Mouse (Mus musculus) urinary bladder, postnatal 14 days (tissue): ENCODE data around the gene Il27ra.
"Not testable (repeated sequence)": the region's sequence is repeated elsewhere in the genome, so short reads cannot be mapped to it uniquely, and the experiment has no call there.

ENCODE experiments used
- DNase-seq: peaks from one replicate; pipeline ENCODE4 v3.0.0; 2021; ENCODE audit warnings: low spot score

Il27ra gene

DNA sequence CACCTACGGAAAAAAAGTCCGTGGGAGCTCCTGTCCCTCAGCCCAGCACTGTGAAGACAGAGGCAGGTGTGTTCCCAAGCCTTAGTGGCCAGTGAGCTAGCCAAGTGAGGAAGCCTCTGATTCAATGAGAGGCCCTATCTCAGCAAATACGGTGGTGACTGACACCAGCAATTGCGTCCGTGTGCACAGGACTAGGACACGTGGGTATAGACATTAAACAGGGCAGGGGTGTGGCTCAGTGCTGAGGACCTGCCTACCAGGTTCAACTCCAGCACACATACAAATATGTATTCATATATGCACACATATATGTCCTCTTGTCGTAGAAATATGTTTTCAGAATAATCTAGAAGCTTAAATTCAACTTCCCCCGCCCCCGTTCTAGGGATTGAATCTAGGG is 22.7 kb downstream of the Il27ra start:
- no peak for DNase-seq

DNA sequence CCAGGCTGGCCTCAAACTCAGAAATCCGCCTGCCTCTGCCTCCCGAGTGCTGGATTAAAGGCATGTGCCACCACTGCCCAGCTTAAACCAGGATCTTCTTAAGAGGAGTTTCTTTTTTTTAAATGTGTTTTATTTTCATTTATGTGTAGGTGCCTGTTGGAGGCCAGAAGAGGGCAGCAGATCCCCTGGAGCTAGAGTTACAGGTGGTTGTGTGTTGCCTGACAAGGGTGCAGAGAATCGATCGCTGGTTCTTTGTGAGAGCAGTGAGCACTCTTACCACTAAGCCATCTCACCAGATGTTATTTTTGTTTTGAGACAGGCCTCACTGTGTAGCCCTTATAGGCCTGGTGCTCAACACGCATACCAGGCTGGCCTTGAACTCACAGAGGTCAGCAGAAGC is 26.6 kb downstream of the Il27ra start:
- no peak for DNase-seq

DNA sequence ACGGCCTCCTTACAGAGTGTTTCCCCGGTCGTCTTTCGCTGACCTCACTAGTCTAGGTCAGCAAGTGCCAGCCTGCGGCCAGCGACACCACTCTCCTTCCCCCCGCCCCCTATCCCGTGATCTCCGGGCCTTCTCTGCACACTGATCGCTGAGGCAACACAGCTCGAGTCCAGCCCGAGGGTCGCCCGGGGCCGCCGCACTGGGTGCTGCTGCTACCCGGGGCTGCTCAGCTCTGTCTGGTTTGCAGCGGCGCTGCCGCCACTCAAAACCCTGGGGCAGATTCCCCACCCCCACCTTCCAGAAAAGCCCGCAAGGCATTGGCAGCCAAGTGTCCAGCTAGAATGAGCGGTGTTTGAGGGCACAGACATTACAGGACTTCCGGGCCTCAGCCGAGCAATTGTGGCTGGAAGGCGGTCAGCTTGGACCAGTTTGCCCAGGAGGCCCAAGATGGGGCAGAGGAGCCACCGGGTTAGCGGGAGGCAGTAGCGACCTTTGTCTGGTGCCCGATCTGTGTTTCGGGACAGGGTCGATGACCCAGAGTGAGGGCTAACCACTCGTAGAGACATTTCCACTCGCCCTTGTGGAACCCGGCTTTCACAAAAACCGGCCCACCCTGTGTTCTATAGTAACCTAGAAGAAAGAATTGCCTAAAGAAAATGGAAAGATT is 29.8 kb downstream of the Il27ra start:
- no peak for DNase-seq

DNA sequence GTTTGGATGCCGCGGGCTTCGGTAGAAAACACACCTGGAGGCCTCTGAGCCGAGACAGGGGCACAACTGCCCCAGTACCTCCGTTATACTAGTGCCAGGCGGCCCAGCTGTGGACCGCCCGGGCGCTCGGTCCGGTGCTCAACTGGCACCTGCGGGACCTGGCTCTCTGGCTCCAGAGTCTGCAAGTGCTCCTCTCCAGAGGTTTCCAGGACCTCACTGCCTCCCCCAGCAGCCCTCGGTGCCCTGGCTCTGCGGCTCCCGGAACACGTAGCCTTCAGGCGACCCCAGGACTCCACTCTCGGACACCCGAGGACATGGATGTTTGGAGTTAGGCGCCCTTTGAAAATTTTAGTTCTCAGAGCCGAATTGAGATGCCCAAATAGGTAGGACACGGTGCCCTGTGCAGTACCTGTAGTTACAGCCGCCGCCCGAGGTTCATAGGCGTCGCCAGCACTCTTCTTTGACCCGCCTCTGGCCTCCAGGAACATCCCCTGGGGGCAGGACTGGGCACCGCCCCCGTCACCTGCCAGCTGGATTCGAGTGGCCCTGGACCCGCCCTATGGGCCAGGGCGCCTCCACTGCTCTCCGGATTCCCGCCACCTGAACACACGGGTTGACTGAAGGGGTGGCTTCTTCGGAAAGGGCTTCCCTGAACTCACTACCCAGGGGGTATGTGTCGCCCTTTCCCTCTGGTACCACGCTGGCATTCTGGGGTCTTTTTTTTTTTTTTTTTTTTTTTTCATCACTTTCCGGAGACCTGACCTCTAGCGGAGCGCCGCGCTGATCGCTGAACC is 30.5 kb downstream of the Il27ra start, which contains the start of gene 2210011C24Rik:
2210011C24Rik (minus strand) TSS at position 467 of the 794 bp plus-strand sequence.
- DNase-seq, result peak; percentile 41

DNA sequence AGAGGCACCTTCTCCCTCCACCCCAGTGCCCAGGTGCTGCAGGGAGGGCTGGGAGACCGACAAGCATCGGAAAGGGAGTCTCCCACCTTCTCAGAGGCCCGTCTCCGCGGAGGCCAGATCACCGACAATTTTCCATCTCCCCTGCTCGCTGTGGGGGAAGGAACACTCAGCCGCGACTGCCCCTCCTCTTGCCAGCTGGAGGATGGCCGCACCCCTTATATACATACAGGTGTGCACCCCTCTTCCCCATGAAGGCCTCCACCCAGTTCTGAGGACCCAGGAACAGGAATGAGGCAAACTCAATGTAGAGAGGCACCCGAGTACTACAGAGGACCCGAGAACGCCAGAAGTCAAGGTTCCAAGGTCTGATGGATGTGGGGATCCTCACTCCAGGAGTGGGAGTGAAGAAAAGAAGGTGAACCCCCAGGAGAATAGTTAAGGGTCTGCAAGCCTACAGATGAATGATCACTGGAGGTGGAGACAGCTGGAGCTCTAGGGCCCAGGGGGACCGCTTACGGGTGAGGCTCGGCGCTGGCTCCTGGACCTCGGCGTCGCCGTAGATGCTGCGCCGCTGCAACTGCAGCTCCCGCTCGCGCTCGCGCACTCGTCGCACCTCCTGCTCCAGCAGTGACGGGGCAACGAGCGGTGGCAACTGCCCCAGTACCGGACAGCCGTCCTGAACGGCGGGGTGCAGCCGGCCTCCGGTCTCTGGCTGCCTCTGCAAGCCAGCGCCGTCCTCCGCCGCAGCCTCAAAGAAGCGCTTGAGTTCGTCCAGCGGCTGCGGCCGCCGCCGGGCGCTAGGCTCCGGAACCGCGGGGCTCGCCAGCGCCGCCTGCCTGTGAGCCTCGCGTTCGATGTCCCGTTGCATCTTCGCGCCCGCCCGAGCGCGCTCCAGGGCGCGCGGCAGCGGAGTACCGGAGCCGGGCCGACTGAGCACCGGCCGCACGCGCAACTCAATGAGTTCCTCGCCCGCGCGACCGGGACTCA is 31.5 kb downstream of the Il27ra start:
- DNase-seq, result peak; percentile 77

DNA sequence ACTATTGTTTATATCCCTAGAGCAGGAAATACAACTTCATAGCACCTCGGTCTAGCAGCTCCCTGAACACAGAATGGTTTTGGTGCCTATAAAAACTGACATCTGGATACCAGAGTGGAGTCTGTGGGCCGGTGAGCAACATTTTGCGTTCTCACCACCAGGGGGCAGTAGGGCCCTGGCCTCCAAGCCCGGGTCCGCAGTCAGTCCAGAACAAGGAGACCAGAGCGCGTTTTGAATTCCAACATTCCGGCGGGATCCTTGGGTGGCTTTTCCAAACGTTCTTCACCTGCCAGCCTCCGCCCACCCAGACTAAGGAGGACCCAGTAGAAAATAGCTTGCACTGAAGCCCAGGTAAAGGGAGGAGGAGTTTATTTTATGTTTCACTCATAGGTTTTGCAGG is 32.5 kb downstream of the Il27ra start:
- peak; percentile 88 for DNase-seq

DNA sequence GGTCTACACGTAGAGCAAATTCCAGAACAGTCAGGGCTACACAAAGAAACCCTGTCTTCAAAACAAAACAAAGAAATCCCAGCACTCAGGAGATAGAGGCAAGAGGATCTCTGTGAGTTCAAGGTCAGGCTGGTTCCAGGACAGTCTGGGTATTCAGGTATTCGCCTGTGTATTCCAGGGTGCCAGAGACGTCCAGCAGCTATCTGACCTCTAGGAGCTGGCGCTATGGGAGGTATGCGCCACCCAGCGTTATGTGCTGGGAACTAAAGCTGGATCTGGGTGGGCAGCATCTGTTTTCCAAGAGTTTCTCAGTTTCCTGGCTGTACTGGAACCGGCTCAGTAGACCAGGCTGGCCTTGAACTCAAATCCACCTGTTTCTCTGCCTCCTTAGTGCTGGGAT is 34.0 kb downstream of the Il27ra start:
- no peak for DNase-seq

DNA sequence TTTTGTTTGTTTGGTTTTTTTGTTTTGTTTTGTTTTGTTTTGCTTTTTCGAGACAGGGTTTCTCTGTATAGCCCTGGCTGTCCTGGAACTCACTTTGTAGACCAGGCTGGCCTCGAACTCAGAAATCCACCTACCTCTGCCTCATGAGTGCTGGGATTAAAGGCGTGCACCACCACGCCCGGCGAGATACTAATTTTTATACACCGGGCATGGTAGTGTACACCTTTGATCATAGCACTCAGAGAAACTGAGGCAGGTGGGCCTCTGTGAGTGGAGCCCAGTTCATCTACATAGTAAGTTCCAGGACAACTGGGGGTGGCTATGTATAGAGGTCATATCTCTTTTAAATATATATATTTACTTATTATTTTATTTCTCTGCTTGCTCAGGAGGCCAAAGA is 36.9 kb downstream of the Il27ra start:
- not testable (repeated sequence) for DNase-seq

DNA sequence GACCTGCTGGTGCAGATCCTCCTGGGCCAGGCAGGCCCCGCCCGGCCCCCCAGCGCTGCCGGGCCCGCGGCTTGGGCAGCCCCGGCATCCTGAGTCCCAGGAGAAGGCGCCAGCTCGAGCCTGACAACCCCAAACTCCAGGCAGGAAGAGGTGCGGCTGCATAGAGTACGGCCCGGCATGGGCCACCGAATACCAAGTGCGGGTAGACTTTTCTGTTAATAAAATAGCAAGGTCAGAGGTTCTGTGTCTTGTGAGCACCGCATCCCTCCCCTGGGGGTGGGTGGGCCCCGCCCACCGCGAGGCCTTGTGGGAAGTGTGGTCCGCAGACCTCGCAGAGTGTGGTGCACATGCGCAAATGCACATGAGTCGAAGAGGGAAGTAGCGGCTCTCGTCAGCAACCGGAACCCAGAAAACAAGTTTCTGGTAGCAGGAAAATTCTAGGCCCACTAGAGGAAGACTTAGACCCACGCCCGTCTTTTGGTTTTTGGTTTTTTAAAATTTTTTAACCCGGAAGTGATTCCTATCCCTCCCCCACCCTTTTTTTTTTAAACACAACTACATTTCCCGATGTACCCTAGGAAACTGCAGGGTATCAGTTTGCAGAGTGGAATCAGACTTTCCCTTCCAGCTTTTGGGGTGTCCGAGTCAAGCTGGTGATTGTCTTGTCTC is 37.7 kb downstream of the Il27ra start:
- DNase-seq, result peak; percentile 94

DNA sequence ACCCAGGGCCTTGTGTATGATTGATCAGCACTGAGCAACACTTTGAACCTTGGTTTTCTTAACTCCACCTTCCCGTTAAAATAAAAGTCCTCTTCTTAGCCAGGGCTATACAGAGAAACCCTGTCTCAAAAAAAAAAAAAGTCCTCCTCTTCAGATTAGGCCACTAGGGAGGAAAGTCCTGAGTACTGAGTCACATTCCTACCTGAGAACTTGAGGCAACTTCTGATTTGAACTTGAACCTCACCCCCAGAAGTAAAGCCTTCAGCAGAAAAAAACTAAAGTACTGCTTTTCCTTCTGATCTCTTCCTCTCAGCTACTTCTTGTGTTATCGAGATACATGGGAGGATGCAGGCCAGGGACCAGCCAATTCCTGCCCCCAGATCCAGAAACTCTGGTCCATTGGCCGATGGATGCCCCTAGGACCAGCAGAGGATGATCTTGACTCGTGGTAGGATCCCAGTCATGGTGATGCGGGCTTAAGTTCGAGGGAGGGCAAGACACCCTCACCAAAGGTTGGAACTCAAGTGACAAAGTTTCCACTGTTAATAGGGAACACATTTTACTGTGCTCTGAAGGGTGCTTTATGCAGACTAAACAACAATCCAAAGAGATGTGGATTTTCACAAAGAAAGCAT is 38.7 kb downstream of the Il27ra start:
- no peak for DNase-seq

DNA sequence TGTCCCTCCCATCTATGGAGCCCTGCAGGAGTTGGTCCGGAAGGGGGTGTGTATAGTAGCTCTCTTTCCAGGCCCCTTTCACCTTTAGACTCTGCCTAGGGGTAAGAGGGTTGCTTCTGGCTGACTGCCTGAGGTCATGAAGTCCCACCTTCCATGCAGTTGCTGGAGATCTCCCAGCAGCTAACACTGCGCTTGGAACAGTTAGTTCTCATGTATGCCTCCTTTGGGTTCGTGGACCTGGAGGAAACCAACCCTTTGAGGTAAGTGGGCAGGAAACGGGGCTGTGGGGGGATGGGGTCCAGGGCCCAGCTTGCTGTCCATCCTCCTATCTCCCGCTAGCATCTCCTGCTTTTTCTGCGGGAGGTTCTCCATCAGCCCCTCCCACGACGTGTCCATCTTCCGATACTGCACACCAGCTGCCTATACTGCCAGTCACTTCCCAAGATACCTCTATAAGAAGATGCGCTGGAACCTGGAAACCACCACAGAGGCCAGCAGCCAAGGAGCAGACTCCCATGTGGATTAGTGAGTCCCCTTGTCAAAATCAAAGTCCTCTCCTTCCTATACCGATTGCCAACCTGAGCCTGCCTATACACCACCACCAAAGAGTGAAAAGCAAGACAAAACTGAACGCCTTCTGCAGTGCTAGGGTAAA is 39.3 kb downstream of the Il27ra start:
- no peak for DNase-seq

DNA sequence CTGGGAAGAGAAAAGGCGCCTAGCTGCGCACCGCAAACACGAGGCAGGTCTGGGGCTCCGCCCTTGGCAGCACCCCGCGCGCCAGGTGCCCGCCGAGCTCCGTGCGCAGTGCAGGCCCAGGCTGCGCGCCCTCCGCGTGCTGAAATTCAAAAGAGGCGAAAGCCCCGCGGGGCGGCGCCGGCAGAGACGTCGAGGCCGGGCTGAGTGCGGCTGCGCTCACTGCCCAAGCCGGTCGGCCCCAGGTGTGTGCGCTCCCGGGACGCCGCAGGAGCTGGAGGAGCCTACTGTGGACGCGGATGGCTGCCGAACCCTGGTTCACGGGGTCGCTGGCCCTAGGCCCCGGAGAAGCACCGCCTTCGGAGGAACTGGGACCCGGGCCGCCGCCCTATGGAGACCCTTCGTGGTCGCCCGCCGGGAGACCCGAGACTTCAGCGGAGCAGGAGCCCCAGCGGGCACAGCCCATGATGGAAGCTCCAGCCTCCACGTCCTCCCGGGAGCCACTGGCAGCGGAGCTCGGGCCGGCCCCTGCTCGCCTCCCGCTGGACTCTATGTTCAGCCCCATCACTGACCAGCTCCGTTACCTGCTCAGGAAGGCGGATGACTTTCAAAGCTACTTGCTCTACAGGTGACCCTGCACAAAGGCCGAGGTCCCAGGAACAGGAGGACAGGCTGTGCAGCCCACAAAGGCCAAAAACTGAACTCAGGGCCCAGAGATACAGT is 40.9 kb downstream of the Il27ra start, which contains the start of gene 1700067K01Rik:
1700067K01Rik (plus strand) TSS at position 222 of the 720 bp plus-strand sequence.
- DNase-seq, result no peak

DNA sequence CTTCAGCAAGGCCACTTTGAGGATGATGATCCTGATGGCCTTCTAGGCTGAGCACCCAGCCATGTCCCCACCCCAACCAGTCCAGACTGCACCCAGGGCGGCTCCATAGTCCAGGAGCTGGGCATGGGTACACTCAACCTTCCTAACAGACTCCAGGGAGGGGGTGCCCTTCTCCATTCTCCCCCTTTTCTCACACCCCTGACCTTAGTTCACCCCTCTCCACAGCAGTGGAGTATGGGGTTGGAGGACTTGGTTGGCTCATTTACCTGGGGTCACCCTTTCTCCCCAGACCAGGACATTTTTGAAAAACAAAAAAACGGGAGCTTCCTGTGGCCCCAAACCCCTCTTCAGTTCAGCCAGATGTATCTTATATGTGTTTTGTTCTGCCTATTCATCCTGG is 42.6 kb downstream of the Il27ra start:
- no peak for DNase-seq

DNA sequence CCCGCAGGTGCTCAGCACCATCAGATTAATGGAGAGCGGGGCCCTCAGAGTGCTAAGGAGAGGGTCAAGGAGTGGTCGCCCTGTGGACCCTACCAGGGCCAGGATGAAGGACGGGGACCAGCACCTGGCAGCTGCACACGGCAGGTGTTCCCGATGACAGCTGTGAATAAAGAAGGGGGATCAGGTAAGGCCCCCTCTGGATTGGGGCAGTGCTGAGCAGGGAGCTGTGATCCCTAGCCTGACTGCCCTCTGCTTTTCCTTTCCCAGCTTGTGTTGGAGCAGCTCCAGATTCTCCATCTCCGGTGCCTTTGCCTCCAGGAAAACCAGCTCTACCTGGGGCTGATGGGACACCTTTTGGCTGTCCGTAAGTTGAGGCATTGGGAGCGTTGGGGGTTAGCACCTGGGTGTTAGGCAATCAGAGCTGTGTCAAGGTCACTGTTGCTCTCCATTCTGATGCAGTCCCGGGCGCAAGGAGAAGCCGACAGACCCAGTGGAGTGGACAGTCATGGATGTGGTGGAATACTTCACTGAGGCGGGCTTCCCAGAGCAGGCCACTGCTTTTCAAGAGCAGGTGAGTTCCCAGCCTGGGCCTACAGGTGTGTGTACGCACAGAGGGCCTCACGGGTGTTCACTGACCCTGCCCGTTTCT is 43.2 kb downstream of the Il27ra start:
- no peak for DNase-seq

DNA sequence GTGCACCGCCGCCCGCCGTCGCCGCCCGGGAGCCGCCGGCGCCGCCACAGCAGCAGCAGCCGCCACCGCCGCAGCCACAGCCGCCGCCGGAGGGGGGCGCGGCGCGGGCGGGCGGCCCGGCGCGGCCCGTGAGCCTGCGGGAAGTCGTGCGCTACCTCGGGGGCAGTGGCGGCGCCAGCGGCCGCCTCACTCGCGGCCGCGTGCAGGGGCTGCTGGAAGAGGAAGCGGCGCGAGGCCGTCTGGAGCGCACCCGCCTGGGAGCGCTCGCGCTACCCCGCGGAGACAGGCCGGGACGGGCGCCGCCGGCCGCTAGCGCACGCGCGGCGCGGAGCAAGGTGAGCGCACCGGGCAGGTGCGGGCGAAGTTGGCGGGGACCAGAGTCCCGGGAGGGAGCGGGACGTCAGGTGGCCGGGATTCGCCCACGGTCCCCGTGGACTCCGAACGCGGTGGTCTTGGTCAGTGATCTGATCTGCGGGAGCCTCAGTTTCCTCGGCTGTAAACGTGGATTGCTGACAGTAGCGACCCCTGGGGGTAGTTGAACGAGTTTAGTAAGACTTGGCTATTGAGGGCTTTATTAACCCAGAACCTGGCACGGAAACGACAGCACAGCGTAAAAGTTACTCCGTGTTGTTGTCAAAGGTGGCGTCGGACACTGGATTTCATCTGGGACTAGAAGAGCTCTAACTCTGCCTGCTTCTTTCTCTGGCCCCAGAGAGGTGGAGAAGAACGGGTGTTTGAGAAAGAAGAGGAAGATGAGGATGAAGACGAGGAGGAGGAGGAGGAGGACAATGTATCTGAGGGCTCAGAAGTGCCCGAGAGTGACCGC is 43.9 kb downstream of the Il27ra start:
- peak; percentile 59 for DNase-seq

DNA sequence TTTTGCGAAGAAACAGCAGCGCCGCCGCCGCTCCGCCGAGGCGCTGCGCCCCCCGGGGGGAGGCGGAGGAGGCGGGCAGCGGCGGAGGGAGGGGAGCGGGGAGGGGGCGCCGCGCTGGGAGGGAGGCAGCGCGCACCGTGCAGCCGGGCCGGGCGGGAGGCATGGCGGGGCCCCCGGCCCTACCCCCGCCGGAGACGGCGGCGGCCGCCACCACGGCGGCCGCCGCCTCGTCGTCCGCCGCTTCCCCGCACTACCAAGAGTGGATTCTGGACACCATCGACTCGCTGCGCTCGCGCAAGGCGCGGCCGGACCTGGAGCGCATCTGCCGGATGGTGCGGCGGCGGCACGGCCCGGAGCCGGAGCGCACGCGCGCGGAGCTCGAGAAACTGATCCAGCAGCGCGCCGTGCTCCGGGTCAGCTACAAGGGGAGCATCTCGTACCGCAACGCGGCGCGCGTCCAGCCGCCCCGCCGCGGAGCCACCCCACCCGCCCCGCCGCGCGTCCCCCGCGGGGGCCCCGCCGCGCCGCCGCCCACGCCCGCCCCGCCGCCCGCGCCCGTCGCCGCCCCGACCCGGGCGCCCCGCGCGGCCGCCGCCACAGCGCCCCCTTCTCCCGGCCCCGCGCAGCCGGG is 44.8 kb downstream of the Il27ra start, which contains the start of gene Samd1:
Samd1 (plus strand) TSS at position 162 of the 631 bp plus-strand sequence.
- no peak for DNase-seq

DNA sequence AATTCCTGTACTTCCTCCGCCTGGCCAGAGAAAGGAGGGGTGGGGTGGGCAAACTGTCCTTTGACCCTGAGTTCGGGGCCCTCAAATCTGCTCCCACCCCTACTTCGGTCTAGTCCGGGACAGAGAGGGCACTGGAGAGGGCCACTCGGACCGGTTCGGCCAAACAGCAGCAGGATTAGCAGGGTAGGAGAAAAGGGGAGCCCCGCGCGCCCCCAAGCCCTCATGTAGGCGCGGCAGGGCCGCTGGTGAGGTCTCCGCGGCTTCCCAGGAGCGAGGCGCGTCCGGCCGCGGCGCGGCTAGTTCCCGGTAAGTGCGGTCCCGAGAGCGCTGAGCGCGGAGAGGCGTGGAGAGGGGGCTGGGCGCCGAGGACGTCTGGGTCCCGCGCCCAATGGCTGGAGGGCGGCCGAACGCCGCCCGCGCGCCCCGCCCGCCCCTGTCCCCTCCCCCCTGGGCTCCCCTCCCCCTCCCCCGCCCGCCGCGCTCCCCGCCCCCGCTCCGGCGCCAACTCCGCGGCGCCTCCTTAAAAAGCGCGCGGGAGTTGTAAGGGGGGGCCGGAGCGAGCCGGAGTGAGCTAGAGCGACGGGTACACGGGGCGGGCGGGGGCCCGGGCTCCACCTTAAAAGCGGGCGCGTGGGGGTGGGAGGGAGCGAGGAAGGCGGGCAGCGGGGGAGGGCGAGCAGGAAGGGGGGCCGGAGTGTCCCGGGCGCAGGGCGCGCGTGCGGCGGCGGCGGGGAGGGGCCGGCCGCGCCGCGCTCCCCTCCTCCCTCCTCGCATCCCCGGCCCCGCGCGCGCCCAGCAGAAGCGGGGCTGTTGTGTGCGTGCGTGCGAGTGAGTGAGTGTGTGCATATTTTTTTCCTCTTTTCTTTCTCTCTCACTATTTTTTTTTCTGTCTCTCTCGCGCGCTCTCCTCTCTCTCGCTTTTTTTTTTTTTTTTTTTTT is 45.6 kb downstream of the Il27ra start:
- DNase-seq, result peak; percentile 91
